30 mouse cellular contexts compared by ENCODE assay signal in the genomic region with DNA sequence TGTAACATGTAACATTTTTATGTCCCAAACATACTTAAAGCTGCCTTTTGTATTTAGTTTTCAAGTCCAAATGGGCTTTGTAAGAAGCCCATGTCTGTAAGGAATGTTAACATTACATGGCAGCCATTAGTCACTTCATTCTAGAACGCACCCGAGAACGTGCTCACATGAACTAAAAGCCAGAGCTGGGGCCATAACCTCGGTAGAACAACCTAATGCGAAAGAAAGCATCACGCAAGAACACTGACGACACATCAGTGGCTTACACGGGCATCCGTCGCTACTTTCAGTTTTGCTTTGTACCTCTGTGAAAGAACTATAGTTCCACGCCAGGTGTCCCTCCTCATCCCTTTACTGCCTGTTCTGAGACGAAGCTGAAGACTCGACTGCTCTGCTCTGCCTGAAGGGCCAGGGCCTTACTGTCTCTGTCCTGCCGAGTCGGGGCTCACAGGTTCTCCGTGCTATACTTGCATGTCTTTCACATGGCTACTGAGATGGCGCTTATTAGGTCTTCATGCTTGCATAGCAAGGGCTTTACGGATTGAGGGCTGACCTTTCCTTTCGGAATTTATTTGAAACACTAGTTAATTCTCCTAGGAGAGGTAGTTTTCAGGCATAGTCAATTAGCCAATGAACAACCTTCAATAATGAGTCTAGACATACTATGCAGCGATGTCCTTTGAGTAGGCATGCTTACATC.
"Had no signal": no experiment of that assay in that cellular context is flagged by ENCODE, and none has a peak within 500 bp of the region (broad histone marks: within the 10 kb centered on the region; RNA-seq: fewer than 3 reads in every experiment).

No protein-coding gene starts in this region.

- H3K9ac ChIP-seq: limb, embryonic 12.5 days; limb, embryonic 13.5 days; limb, embryonic 15.5 days; liver, embryonic 12.5 days; liver, embryonic 13.5 days; liver, embryonic 14.5 days; liver, embryonic 15.5 days; liver, postnatal 0 days; lung, embryonic 14.5 days; lung, embryonic 15.5 days; midbrain, embryonic 12.5 days; midbrain, embryonic 13.5 days; midbrain, embryonic 15.5 days; neural tube, embryonic 12.5 days had no signal

- H3K27me3 ChIP-seq: limb, embryonic 12.5 days; limb, embryonic 13.5 days; limb, embryonic 15.5 days; liver, embryonic 12.5 days; liver, embryonic 13.5 days; liver, embryonic 15.5 days; lung, embryonic 15.5 days; megakaryocyte, embryonic 14.5 days; midbrain, embryonic 12.5 days; midbrain, embryonic 13.5 days; midbrain, embryonic 15.5 days; neural tube, embryonic 12.5 days had no signal

- H3K4me1 ChIP-seq: limb, embryonic 12.5 days; limb, embryonic 15.5 days; liver, embryonic 12.5 days; liver, embryonic 13.5 days; liver, embryonic 15.5 days; lung, embryonic 15.5 days; megakaryocyte, embryonic 14.5 days; midbrain, embryonic 10.5 days; neural tube, embryonic 12.5 days had no signal

- H3K4me3 ChIP-seq: limb, embryonic 10.5 days; limb, embryonic 12.5 days; limb, embryonic 13.5 days; limb, embryonic 15.5 days; liver, embryonic 12.5 days; liver, embryonic 13.5 days; liver, embryonic 15.5 days; lung, embryonic 15.5 days; megakaryocyte, embryonic 14.5 days; midbrain, embryonic 10.5 days; midbrain, embryonic 12.5 days; midbrain, embryonic 13.5 days; midbrain, embryonic 15.5 days; myocyte; neural tube, embryonic 12.5 days had no signal

- DNase-seq: left cerebral cortex, postnatal 4 days; liver; liver, embryonic 13.5 days; liver, postnatal 0 days; lung, adult 18-20 months; lung, adult 2 months; lung, embryonic 14.5 days; lung, postnatal 10 days; lung, postnatal 14 days; lung, postnatal 36 days; lung, postnatal 4 days; midbrain, embryonic 14.5 days had no signal

- H3K4me2 ChIP-seq: limb, embryonic 12.5 days; limb, embryonic 13.5 days; limb, embryonic 15.5 days; liver, embryonic 11.5 days; liver, embryonic 12.5 days; liver, embryonic 13.5 days; liver, embryonic 15.5 days; lung, embryonic 14.5 days; lung, embryonic 15.5 days; midbrain, embryonic 11.5 days; midbrain, embryonic 12.5 days; midbrain, embryonic 13.5 days; midbrain, embryonic 15.5 days; neural tube, embryonic 12.5 days had no signal

- H3K36me3 ChIP-seq: liver, embryonic 15.5 days had no signal

- H3K9me3 ChIP-seq: limb, embryonic 10.5 days; limb, embryonic 12.5 days; limb, embryonic 13.5 days; limb, embryonic 15.5 days; liver, embryonic 12.5 days; liver, embryonic 13.5 days; liver, embryonic 15.5 days; lung, embryonic 15.5 days; megakaryocyte, embryonic 14.5 days; midbrain, embryonic 10.5 days; midbrain, embryonic 12.5 days; midbrain, embryonic 13.5 days; midbrain, embryonic 15.5 days; neural tube, embryonic 12.5 days had no signal

- H3K27ac ChIP-seq: limb, embryonic 10.5 days; limb, embryonic 12.5 days; limb, embryonic 13.5 days; limb, embryonic 15.5 days; liver, embryonic 12.5 days; liver, embryonic 13.5 days; liver, embryonic 14.5 days; liver, embryonic 15.5 days; lung, embryonic 15.5 days; macrophage; midbrain, embryonic 10.5 days; midbrain, embryonic 12.5 days; midbrain, embryonic 13.5 days; midbrain, embryonic 15.5 days; neural tube, embryonic 12.5 days had no signal
